Mouse (Mus musculus) intestine, postnatal 0 days (tissue): ENCODE results near the gene Misp. TPM values are rescaled to one million over a fixed set of nuclear protein-coding genes. Genes with fewer than 3 reads are reported as not detected.
A peak's percentile ranks its signal among the peaks of the same experiment; 100 is the strongest.

Experiments used
- ATAC-seq: fragments of 200-750 bp; cut with Nextera tagmentation; 2 replicates; pipeline ENCODE4 v1.8.0; 2017; ENCODE audit warnings: mild to moderate bottlenecking, moderate TSS enrichment, moderate library complexity
- H3K27ac ChIP-seq: fragments of 300-500 bp; sonication (generic); 2 replicates; pipeline ENCODE4 v1.5.1; 2014; ENCODE audit warnings: mild to moderate bottlenecking, low read depth, low read length, moderate library complexity
- H3K27me3 ChIP-seq: fragments of 300-500 bp; sonication (generic); replicated peaks from 2 replicates; pipeline ENCODE4 v1.6.1; 2014; ENCODE audit warnings: low read length, mixed read lengths; ENCODE audit not compliant: control insufficient read depth, insufficient read depth
- H3K36me3 ChIP-seq: fragments of 300-500 bp; sonication (generic); 2 replicates; pipeline ENCODE4 v1.6.1; 2014; ENCODE audit warnings: mild to moderate bottlenecking, moderate library complexity; ENCODE audit not compliant: control insufficient read depth, insufficient read depth
- H3K4me1 ChIP-seq: fragments of 300-500 bp; sonication (generic); replicated peaks from 2 replicates; pipeline ENCODE4 v1.6.1; 2014; ENCODE audit warnings: antibody characterized with exemption, low read length, mixed read lengths; ENCODE audit not compliant: control insufficient read depth, insufficient read depth
- H3K4me2 ChIP-seq: fragments of 300-500 bp; sonication (generic); replicated peaks from 2 replicates; pipeline ENCODE4 v1.6.1; 2014; ENCODE audit warnings: low read depth, mild to moderate bottlenecking, moderate library complexity
- H3K4me3 ChIP-seq: fragments of 300-500 bp; sonication (generic); 2 replicates; pipeline ENCODE4 v1.5.1; 2014; ENCODE audit warnings: low read depth, low read length
- H3K9ac ChIP-seq: fragments of 300-500 bp; sonication (generic); 2 replicates; pipeline ENCODE4 v1.6.1; 2014; ENCODE audit warnings: mild to moderate bottlenecking, low read depth, low read length
- H3K9me3 ChIP-seq: fragments of 300-500 bp; sonication (generic); 2 replicates; pipeline ENCODE4 v1.6.1; 2016; ENCODE audit warnings: mixed run types; ENCODE audit not compliant: control insufficient read depth
- CTCF ChIP-seq: sonication (generic); IDR thresholded peaks from 2 replicates; pipeline ENCODE4 v1.5.1; 2016; ENCODE audit warnings: low read depth, mild to moderate bottlenecking, control low read depth, antibody characterized with exemption, moderate library complexity
- WGBS: fragments of 180-500 bp; shearing (Covaris S2); extraction: QIAGEN DNeasy Blood & Tissue Kit; methylation state at CpG from one replicate; pipeline ENCODE4 v1.1.7; 2014; 5-methylcytosine and 5-hydroxymethylcytosine counted together
- polyA plus RNA-seq: library from polyadenylated mRNA; unstranded; fragments of >200 nt; fragmentation: Nextera tagmentation; extraction: Ambion mirVana; gene quantifications from 2 replicates; pipeline ENCODE4 v1.2.1, GENCODE M21; 2015

The Misp gene
- polyA plus RNA-seq, 1 experiment from 2014 or later: 254 TPM

DNA sequence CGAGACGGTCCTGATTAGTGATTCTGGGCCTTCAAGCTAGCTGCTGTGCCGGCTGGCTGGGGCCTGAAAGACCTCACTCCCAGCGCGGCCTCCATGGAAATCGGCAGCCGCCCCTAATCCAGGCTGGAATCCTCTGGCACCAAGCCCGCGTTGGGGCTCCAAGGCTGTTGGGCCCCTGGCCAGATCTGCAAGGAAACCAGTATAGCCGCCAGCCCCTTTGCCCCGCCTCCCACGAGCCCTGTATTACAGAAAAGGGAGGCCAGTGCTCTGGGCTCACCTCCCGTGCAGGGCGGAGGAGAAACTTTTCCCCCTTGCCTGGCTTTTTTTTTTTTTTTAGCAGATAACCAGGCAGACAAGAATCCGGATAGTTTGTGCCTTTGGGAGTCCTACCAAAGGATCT, 32.6 kb downstream of the Misp start:
- peaks cover 13% of the 10 kb centered on the region; the same call in 1 of the 2 replicates for H3K36me3 ChIP-seq
- WGBS: under 1% methylated on average over 15 of the region's 15 CpGs
- H3K4me3 ChIP-seq: peak overlapping the region; percentile 38
- H3K9me3 ChIP-seq: no peaks in the 10 kb centered on the region
- H3K9ac ChIP-seq: peak overlapping the region; percentile 63
- peaks cover 22% of the 10 kb centered on the region for H3K4me1 ChIP-seq
- TF ChIP-seq CTCF: no peak
- H3K27me3 ChIP-seq: no peaks in the 10 kb centered on the region
- H3K4me2 ChIP-seq: peak overlapping the region; percentile 69
- peak; percentile 36 for ATAC-seq
- peak overlapping the region; percentile 100 for H3K27ac ChIP-seq

- Histone ChIP-seq H3K27ac (peak within 1 kb of the TSS; percentile 100), H3K36me3 (peaks cover 19% of the 10 kb centered on the region), H3K4me3 (peak within 1 kb of the TSS; percentile 88), H3K4me1 (peaks cover 22% of the 10 kb centered on the region), H3K27me3 (no peaks in the 10 kb centered on the region), H3K4me2 (peak within 1 kb of the TSS; percentile 90), H3K9me3 (no peaks in the 10 kb centered on the region), H3K9ac (peak within 1 kb of the TSS; percentile 96)
- peak; percentile 83 for ATAC-seq
- under 1% methylated on average over 74 of the region's 75 CpGs for WGBS
- TF ChIP-seq CTCF: no peak
Measured at GRCm38 (mm10) chr10:79853860-79854795, 33.3 kb downstream of the Misp start, which contains the start of gene Ptbp1. Ptbp1 (plus strand) TSS chr10:79854427.

GRCm38 (mm10) chr10:79854801-79855541, 34.2 kb downstream of the Misp start:
- H3K4me2 ChIP-seq: peak overlapping the region; percentile 90
- WGBS: under 1% methylated on average over 78 of the region's 83 CpGs
- H3K36me3 ChIP-seq: peaks cover 28% of the 10 kb centered on the region
- peak; percentile 14 for ATAC-seq
- peak overlapping the region; percentile 96 for H3K9ac ChIP-seq
- H3K9me3 ChIP-seq: no peaks in the 10 kb centered on the region
- H3K27me3 ChIP-seq: no peaks in the 10 kb centered on the region
- peak overlapping the region; percentile 100 for H3K27ac ChIP-seq
- TF ChIP-seq CTCF: peak; percentile 7; the same call in 1 of the 2 replicates
- peak overlapping the region; percentile 88 for H3K4me3 ChIP-seq
- peaks cover 22% of the 10 kb centered on the region for H3K4me1 ChIP-seq

DNA sequence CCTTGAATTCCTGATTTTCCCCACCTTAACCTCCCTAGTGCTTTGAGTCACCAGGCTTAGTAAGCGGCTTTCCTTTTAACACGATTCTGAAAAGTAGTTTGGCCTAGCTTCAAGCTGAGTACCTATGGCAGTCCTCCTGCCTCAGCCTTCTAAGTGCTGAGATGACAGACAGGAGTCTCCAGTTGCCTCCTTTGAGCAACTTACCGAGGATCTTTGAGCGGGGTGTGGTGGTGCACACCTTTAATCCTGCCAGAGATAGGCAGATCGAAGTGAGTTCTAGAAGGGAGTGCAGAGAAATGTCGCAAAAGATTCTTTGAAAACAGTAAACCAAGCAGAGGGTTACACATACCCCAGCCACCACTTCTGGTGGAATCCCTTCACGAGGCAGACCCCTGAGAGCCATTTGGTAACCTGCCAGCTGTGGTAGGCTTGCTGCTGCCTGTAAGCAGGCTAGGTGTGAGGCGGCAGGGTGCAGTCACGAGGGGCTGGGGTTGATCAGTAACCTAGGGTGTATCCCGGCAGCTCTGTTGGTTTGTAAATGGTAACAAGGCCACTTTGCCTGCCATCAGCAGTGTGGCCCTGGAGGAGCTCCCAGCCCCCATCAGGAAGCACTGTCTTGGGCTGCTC, 34.9 kb downstream of the Misp start:
- ATAC-seq: peak; percentile 57
- 1% methylated on average over 10 of the region's 10 CpGs for WGBS
- H3K4me1 ChIP-seq: peaks cover 22% of the 10 kb centered on the region

GRCm38 (mm10) chr10:79856280-79856679, 35.5 kb downstream of the Misp start:
- H3K9me3 ChIP-seq: no peaks in the 10 kb centered on the region
- H3K36me3 ChIP-seq: peaks cover 41% of the 10 kb centered on the region
- H3K4me3 ChIP-seq: peak overlapping the region; percentile 88
- H3K9ac ChIP-seq: peak overlapping the region; percentile 96
- H3K27me3 ChIP-seq: no peaks in the 10 kb centered on the region
- peaks cover 22% of the 10 kb centered on the region for H3K4me1 ChIP-seq
- 6% methylated on average over 6 of the region's 6 CpGs for WGBS
- ATAC-seq: no peak
- H3K27ac ChIP-seq: peak overlapping the region; percentile 100
- TF ChIP-seq CTCF: 0 out of 2 replicates have a peak, but pooled peaks have one; percentile 5
- H3K4me2 ChIP-seq: peak overlapping the region; percentile 90

More for the DNA sequence above, 34.9 kb downstream of the Misp start:
- H3K9ac ChIP-seq: peak overlapping the region; percentile 96
- H3K27me3 ChIP-seq: no peaks in the 10 kb centered on the region
- H3K9me3 ChIP-seq: no peaks in the 10 kb centered on the region
- H3K27ac ChIP-seq: peak overlapping the region; percentile 100
- H3K36me3 ChIP-seq: peaks cover 35% of the 10 kb centered on the region
- TF ChIP-seq CTCF: no peak
- peak overlapping the region; percentile 88 for H3K4me3 ChIP-seq
- peak overlapping the region; percentile 90 for H3K4me2 ChIP-seq
